Mouse (Mus musculus) heart, postnatal 10 days (tissue): Measurements from ENCODE around the gene Unc119. TPM values are rescaled to one million over a fixed set of nuclear protein-coding genes. Genes with fewer than 3 reads are reported as not detected.

Experiments
- DNase-seq, 2 experiments: peaks; one replicate each; pipeline ENCODE4 v3.0.0; 2021
- intact Hi-C: fragments of 180-260 bp; cut with DNase I; formaldehyde crosslinking; loops from one replicate; pipeline ENCODE4 v1.15.1; 2025
- total RNA-seq, 2 experiments: library from RNA; stranded (reverse); gene quantifications; 2 replicates each; pipeline ENCODE4 v1.2.3; 2021

Gene Unc119
- total RNA-seq: 10 to 100 TPM in 1 of 2 experiments, 1 to 10 TPM in 1; 9.0 to 10.1 TPM

DNA sequence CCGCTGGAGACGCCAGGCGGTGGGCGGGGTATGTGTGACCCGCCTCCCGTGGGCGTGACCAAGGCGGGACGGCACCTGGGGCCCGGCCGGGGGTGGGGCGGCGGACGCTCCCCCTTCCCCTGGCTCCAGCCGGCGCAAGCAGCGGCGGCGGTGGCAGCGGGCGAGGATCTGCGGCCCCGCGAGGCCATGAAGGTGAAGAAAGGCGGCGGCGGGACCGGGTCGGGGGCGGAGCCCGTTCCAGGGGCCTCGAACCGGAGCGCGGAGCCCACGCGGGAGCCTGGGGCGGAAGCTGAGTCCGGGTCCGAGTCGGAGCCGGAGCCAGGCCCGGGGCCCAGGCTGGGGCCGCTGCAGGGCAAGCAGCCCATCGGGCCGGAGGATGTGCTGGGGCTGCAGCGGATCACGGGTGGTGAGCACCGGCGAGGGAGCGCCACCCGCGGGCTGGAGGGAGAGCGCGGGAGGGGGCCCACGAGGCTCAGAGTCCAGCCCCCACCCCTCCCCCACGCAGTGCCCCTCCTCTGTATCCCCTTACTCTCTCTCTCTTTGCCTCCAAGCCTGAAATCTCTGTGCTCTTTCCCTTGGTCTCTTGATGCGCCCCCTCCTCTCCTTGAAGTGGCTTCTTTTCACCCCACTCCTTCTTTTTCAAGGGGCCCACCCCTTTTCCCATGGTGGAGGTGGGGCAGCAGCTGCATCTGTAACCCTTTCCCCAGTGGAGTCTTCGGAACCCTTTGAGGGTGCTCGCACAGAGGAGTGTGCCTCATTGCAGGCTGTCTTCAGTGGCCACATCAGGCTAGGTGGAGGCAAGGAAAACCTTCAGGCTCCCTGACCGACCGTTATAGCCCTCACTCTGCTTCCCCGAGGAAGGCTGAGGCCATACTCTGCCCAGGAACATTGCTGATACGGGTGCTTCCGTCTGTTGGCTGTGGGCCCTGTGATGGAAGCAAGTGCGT, at the start of gene Unc119:
Unc119 (plus strand) TSS at position 102 of the 947 bp plus-strand sequence.
- intact Hi-C loops: no loop called here
- DNase-seq: peak; percentile 79 to 81

DNA sequence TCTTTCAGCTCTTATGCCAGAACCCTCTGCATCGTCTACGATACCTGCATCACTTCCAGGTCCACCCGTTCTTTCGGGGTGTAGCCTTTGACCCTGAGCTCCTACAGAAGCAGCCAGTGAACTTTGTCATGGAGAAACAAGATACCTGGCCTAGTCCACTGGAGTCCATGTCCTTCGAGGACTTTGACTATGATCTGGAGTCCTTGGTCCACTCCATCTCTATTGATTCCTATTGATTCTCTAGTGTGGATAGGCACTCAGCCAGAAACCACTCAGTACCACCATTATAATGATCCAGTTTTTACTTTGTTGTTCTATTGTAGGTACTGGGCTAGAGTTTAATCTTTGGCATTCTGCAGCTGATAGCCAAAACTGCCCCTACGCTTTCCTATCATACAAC, 48.7 kb upstream of the Unc119 start:
- intact Hi-C loops: no loop called here
- no peak for DNase-seq

DNA sequence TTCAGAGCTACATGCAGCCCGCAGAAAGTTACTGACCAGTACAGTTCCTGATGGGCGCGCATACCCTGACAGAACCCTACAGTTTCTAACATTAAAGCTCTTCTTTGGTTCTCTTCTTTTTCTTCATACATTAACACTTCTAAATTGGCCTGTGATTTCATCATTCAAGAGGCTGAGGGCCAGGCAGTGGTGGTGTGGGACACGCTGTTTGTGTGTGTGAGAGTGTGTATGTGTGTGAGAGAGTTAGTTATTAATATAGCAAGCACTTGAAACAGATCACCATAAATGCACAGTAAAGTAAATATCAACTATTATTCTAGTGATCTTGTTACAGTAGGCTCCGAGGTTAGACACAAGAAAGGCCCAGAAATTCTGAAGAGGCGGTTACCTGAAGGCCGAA, 42.4 kb upstream of the Unc119 start:
- intact Hi-C loops: no loop called here
- DNase-seq: no peak

GRCm38 (mm10) chr11:78301357-78302084, 41.8 kb upstream of the Unc119 start, which contains the start of gene Spag5:
Spag5 (plus strand) TSS chr11:78301529.
- intact Hi-C loops: no loop called here
- DNase-seq: peak; percentile 94

DNA sequence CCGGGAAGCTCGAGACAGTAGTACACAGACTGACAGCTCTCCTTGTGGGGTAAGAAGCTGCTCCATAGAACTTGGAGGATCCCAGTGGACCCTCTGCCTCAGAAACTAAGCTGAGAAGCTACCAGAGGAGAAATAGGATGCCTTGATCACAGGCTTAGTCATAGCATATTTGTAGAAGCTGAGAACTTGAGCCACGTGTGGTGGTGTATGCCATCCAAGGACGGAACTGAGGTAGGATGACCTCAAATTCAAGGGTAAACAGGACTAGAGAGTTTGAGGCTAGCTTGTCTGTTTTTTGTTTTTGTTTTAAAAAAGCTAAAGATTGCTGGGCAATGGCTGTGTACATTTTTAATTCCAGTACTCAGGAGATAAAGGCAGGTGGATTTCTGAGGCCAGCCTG, 38.0 kb upstream of the Unc119 start:
- DNase-seq: no peak
- intact Hi-C loops: no loop called here

- intact Hi-C loops: no loop called here
These were observed 32.3 kb upstream of the Unc119 start for GRCm38 (mm10) chr11:78310861-78311511.

DNA sequence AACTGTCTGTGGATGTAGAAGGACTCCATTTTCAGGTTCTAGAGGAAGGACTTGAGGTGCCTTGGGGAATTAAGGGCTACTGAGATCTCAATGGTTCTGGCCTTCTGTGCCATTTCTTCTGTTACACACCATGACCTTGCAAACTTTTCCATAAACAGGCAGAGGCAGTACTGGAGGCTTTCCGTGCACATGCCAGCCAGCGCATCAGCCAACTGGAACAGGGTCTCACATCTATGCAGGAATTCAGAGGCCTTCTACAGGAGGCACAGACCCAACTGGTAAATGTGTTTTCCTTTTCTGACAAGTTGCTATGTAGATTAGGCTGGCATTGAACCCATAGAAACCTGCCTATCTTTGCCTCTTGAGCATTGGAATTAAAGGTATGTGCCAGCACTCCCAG, 29.6 kb upstream of the Unc119 start:
- intact Hi-C loops: no loop called here
- no peak for DNase-seq

More at GRCm38 (mm10) chr11:78310861-78311511, 32.3 kb upstream of the Unc119 start:
- no peak for DNase-seq

GRCm38 (mm10) chr11:78318411-78318810, 24.9 kb upstream of the Unc119 start:
- no peak for DNase-seq
- intact Hi-C loops: no loop called here

DNA sequence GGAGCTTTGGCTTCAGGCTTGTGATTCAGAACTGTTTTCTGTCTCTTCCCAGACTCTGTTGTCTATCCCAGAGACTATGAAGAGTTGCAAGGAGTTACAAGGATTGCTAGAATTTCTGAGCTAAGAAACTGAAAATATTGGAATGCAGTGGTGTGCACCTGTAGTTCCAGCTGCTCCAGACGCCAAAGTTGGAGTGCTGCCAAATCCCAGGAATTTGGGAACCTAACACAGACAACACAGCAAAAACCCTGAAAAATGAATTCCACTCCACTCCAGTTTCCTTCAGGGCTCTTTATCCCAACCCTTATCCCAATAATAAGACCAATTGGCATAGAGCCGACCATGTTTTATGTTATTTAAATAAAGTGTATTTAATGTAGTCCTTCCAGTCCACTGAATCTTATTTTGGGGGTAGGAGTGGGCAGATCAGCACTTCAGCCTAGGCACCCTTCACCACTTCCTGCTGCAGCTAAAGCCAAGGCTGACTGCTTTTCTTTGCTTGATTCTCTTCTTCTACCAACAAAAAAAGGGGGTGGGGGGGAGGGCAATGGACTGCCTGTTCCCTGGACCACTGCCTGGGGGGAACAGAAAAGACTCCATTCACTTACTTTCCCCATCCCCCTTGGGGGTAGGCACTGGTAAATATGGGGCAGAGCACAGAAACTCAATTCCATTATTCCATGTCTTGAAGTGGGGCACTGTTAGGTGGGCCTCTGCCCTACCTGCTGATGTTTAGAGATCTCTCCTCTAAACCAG, 21.0 kb upstream of the Unc119 start:
- intact Hi-C loops: no loop called here
- DNase-seq: no peak

DNA sequence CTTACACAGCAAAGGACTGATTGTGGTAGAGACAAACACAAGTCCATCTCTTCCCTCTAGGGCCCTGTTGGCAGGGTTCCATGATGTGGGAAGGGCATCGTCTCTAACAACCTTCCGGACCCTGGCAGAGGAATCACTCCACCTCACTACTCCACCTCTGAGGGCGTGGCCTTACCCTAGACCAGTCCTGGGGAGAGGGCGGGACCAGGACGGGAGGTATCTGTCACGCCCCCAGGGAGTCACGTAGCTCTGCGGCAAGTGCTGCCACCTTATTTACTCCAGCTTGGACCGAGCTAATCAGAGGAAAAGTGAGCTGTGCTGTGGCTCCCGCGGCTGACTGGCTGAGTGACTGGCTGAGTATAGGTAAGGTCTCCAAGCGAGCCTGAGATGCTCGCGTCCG, 20.4 kb upstream of the Unc119 start, which contains the start of gene Aldoc:
Aldoc (plus strand) TSS at position 109 of the 400 bp plus-strand sequence.
- DNase-seq: peak; percentile 69 to 73
- intact Hi-C loops: no loop called here

DNA sequence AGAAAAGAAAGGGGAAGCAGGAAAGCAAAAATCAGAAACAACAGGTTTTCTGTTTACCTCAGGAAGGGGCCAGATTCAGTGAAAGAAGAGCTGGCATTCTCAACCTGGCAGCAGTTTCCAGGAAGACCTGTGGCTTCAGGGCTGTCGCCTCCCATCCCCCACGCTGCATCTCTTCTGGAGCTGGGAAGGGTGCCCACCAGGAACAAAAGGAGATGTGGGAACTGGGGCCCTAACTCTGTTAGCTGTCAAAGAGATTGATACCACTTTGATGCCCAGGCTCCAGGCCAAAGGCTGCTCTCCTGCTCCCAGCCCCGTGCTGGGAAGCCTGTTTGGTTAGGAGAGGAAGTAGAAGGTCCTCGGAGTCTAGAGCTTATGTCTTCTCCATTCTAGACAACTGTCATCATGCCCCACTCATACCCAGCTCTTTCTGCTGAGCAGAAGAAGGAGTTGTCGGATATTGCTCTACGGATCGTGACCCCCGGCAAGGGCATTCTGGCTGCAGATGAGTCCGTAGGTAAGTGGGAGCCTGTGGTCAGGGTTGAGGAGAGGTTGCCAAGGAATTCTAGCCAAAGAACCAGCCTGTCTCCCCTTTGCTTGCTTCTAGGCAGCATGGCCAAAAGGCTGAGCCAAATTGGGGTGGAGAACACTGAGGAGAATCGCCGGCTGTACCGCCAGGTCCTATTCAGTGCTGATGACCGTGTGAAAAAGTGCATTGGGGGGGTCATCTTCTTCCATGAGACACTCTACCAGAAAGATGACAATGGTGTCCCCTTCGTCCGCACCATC, 19.1 kb upstream of the Unc119 start:
- no peak for DNase-seq
- intact Hi-C loops: no loop called here

GRCm38 (mm10) chr11:78324965-78325364, 18.3 kb upstream of the Unc119 start:
- intact Hi-C loops: loop anchor here (5.0 kb wide), 1 partner anchor 63 kb away; the partner anchor contains the start of gene 2610507B11Rik
- no peak for DNase-seq

DNA sequence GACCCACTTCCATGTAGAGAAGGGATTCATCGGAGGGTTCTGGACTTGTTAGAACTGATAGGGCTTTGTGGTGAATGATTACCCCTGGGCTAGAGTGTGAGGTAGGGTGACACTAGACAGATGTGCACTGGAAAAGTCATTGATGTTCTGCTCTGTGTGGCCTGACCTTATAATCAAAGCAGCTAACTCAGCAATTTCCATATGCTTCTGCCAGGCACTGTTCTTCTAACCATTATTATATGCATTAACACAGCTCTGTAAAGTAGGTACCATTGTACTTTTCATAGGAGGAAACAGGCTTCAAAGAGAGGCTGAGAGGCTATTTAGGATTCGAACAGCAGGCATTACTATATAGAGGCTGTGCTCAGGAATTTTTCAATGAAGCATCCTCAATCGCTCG, 16.1 kb upstream of the Unc119 start:
- DNase-seq: no peak
- intact Hi-C loops: loop anchor here (5.0 kb wide), 1 partner anchor 65 kb away; the partner anchor contains the start of gene 2610507B11Rik

DNA sequence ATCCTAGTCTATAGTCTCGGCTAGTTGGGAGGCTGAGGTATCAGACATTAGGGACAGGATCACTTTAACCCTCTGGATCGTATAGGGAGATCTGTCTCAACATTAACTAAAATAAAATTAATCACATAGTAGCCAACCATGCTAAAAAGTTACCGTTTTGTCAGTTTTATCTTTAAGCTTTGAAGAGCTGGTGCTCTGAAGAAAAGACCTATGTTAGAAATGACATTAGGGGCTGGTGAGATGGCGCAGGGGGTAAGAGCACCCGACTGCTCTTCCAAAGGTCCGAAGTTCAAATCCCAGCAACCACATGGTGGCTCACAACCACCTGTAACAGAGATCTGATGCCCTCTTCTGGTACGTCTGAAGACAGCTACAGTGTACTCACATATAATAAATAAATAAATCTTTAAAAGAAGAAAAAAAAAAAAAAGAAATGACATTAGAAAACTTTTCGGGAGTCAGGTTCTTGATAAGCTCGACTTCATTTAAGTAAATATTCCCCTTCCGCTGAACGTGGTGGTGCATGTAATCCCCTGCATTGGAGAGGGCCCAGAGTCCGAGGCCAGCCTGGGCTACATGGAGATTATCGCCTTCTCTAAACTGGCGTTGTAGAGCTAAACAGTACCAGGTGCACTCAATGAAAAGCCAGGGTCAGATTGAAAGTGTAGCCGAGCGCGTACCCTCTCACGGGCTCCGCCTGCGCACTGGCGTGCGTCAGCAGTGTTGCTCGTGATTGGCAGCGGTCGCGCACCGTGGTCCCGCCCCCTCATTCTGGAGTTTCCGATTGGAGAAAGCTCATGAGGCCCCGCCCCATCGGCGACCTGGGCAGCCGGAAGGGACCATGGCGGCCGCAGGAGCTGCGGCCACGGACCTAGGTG, 15.4 kb upstream of the Unc119 start, which contains the start of gene Pigs:
Pigs (plus strand) TSS at position 782 of the 878 bp plus-strand sequence.
- peak; percentile 98 for DNase-seq
- intact Hi-C loops: loop anchor here (5.0 kb wide), 1 partner anchor 66 kb away; the partner anchor contains the start of gene 2610507B11Rik

- no peak for DNase-seq
- intact Hi-C loops: loop anchor here (5.0 kb wide), 1 partner anchor 66 kb away; the partner anchor contains the start of gene 2610507B11Rik
These were observed 14.7 kb upstream of the Unc119 start for GRCm38 (mm10) chr11:78328512-78329056.

GRCm38 (mm10) chr11:78332676-78333075, 10.6 kb upstream of the Unc119 start:
- intact Hi-C loops: no loop called here
- DNase-seq: no peak

DNA sequence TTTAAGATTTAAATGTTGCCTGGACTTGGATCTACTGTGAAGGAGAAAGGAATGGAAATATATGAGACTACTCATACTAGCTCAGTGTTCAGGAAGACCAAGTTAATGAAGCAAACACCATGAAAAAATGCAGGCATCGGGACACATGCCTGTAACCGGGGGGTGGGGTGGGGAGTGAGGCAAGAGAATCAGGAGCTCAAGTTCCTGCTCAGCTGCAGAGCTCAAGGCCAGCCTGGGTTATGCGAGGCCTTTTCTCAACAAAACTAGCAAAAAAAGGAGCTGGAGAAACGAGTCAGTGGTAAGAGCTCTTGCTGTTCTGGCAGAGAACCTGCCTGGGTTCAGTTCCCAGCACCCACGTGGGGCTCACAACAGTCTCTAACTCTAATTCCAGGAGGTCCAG, 9.3 kb upstream of the Unc119 start:
- intact Hi-C loops: no loop called here
- DNase-seq: no peak

DNA sequence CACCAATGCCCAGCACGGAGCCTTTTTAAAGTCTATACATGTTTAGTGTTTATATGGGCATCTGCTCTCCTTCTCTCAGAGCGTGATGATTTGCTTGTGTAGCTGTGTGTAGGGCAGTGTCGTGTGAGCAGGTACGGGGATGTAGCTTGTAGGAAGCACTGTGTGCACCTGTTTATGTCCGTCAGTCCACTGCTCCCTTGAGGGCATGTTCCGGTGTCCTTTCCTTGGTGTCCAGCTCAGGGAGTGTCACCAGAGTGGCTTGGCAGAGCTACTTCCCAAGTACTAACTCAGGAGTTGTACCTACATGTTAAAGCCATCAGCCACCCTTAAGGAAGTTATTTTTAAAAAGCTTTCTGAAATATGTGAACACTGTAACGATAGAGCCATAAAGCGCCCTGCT, 6.2 kb upstream of the Unc119 start:
- intact Hi-C loops: no loop called here
- no peak for DNase-seq
